Comparison of ENCODE assay signal across 25 mouse cellular contexts in genomic region chr10:23715511-23715910, GRCm38 (mm10).
DNase-seq lines count a peak whose midpoint lies in the region; ATAC-seq lines count a peak whose summit lies in the region.
"Had no signal": no experiment of that assay in that cellular context is flagged by ENCODE, and none has a peak within 500 bp of the region (broad histone marks: within the 10 kb centered on the region; RNA-seq: fewer than 3 reads in every experiment).

No protein-coding gene starts in this region.

- no peak overlapping the region for H3K4me2 ChIP-seq in kidney, embryonic 15.5 days
- H3K4me2 ChIP-seq in limb, embryonic 11.5 days (ENCODE audit: low read depth, severe bottlenecking), result no peak overlapping the region
- H3K4me2 ChIP-seq: embryonic facial prominence, embryonic 15.5 days; hindbrain, embryonic 12.5 days had no signal

- peak; percentile 24 for DNase-seq in adrenal gland, adult 2 months
- no peak for DNase-seq in adrenal gland, adult 8-10 months
- no peak for DNase-seq in kidney, adult 9 months
- DNase-seq in limb, embryonic 11.5 days (ENCODE audit: low spot score), result peak; percentile 19
- no peak for DNase-seq in limb, embryonic 10.5 days (ENCODE audit: low spot score)
- no peak for DNase-seq in lung, postnatal 14 days
- DNase-seq: B cell, adult 2 months; cerebellum, adult 11 months; cerebellum, adult 8-10 months; cerebellum, postnatal 25 days; gastrocnemius, adult 2 months; gastrocnemius, postnatal 25 days; heart, postnatal 10 days; heart, postnatal 4 days had no signal

- no peak overlapping the region for H3K4me3 ChIP-seq in kidney, embryonic 15.5 days (replicated peaks)
- H3K4me3 ChIP-seq in limb, embryonic 11.5 days (ENCODE audit: low read depth, low read length), result no peak overlapping the region
- no peak overlapping the region for H3K4me3 ChIP-seq in limb, embryonic 10.5 days
- H3K4me3 ChIP-seq: embryonic facial prominence, embryonic 15.5 days; erythroblast, embryonic 14.5 days; forebrain, embryonic 10.5 days; gastrocnemius, adult 2 months; heart, embryonic 10.5 days; hindbrain, embryonic 12.5 days had no signal

- no peak overlapping the region for H3K27ac ChIP-seq in kidney, embryonic 15.5 days
- no peak overlapping the region for H3K27ac ChIP-seq in limb, embryonic 11.5 days (replicated peaks; ENCODE audit: low read depth, low read length)
- no peak overlapping the region for H3K27ac ChIP-seq in limb, embryonic 10.5 days
- H3K27ac ChIP-seq: embryonic facial prominence, embryonic 15.5 days; forebrain, embryonic 10.5 days; gastrocnemius, adult 2 months; heart, embryonic 10.5 days; hindbrain, embryonic 12.5 days had no signal

- peak; percentile 85 for ATAC-seq in kidney, embryonic 15.5 days (replicated peaks; ENCODE audit: low FRiP score)
- ATAC-seq in limb, embryonic 11.5 days (ENCODE audit: insufficient number of reproducible peaks, low FRiP score, low TSS enrichment, low read depth), result no peak
- ATAC-seq: CD4-positive, CD25-positive, alpha-beta regulatory T cell, adult 4 months; forebrain, embryonic 14.5 days; hindbrain, embryonic 16.5 days; inflammation-experienced regulatory T-cells, adult 6 months had no signal

- H3K9ac ChIP-seq in kidney, embryonic 15.5 days, result no peak overlapping the region
- no peak overlapping the region for H3K9ac ChIP-seq in limb, embryonic 11.5 days (ENCODE audit: low read length)
- H3K9ac ChIP-seq: embryonic facial prominence, embryonic 15.5 days; hindbrain, embryonic 12.5 days had no signal

- no peaks in the 10 kb centered on the region for H3K27me3 ChIP-seq in kidney, embryonic 15.5 days
- H3K27me3 ChIP-seq in limb, embryonic 11.5 days (ENCODE audit: control insufficient read depth, insufficient read depth, low read length), result no peaks in the 10 kb centered on the region
- no peaks in the 10 kb centered on the region for H3K27me3 ChIP-seq in limb, embryonic 10.5 days (ENCODE audit: low read depth, poor library complexity, severe bottlenecking)
- H3K27me3 ChIP-seq: hindbrain, embryonic 12.5 days had no signal

- 67% methylated on average over 10 of the region's 10 CpGs for WGBS in kidney, embryonic 15.5 days
- WGBS in limb, embryonic 11.5 days, result 92% methylated on average over 10 of the region's 10 CpGs
- WGBS in limb, embryonic 10.5 days, result 88% methylated on average over 10 of the region's 10 CpGs

- H3K4me1 ChIP-seq in kidney, embryonic 15.5 days, result peaks cover 18% of the 10 kb centered on the region
- H3K4me1 ChIP-seq in limb, embryonic 11.5 days (ENCODE audit: control insufficient read depth, insufficient read depth, low read length), result peaks cover 14% of the 10 kb centered on the region; the same call in 1 of the 2 replicates
- H3K4me1 ChIP-seq in limb, embryonic 10.5 days, result peaks cover 34% of the 10 kb centered on the region
- H3K4me1 ChIP-seq: heart, embryonic 10.5 days had no signal

- H3K9me3 ChIP-seq in kidney, embryonic 15.5 days (replicated peaks), result no peaks in the 10 kb centered on the region
- H3K9me3 ChIP-seq in limb, embryonic 11.5 days (ENCODE audit: control insufficient read depth, low read length), result no peaks in the 10 kb centered on the region
- no peaks in the 10 kb centered on the region for H3K9me3 ChIP-seq in limb, embryonic 10.5 days (replicated peaks)
- H3K9me3 ChIP-seq: embryonic facial prominence, embryonic 15.5 days; G1E; heart, embryonic 10.5 days; hindbrain, embryonic 12.5 days had no signal

- no peaks in the 10 kb centered on the region for H3K36me3 ChIP-seq in kidney, embryonic 15.5 days
- H3K36me3 ChIP-seq in limb, embryonic 11.5 days (ENCODE audit: control insufficient read depth, insufficient read depth, low read length), result no peaks in the 10 kb centered on the region
- H3K36me3 ChIP-seq in limb, embryonic 10.5 days, result no peaks in the 10 kb centered on the region
- H3K36me3 ChIP-seq: embryonic facial prominence, embryonic 15.5 days; forebrain, embryonic 10.5 days; G1E; heart, embryonic 10.5 days; hindbrain, embryonic 12.5 days had no signal

Comparison
In these comparisons a context has a peak if more than half of its experiments do, and no peak if none do; other contexts are left out.
1. DNase-seq: peak in adrenal gland, adult 2 months (single experiment) and limb, embryonic 11.5 days (single experiment); none in adrenal gland, adult 8-10 months (single experiment), kidney, adult 9 months (single experiment), limb, embryonic 10.5 days (single experiment) and lung, postnatal 14 days (single experiment).